Mouse (Mus musculus) erythroblast, embryonic 14.5 days (primary cell): ENCODE data around the gene Hoxa13.

Experiments
- GATA1 ChIP-seq: IDR thresholded peaks from 2 replicates; pipeline ENCODE4 v1.6.1; 2012; ENCODE audit warnings: low read length, inconsistent platforms, mixed read lengths
- TAL1 ChIP-seq: IDR thresholded peaks from 3 replicates; pipeline ENCODE4 v1.6.1; 2012; ENCODE audit warnings: low read length, inconsistent platforms, mixed read lengths

- TF ChIP-seq GATA1 (no peak), TAL1 (no peak)
These were observed 47.3 kb downstream of the Hoxa13 start, which contains the start of the genes Hoxa3 and Gm28308 for GRCm38 (mm10) chr6:52213119-52213986.
